ENCODE assay signal across 42 mouse cellular contexts in genomic region chr8:105400016-105400415, GRCm38 (mm10). TPM values are rescaled to one million over a fixed set of nuclear protein-coding genes. Genes with fewer than 3 reads are reported as not detected.
"Had no signal": no experiment of that assay in that cellular context is flagged by ENCODE, and none has a peak within 500 bp of the region (broad histone marks: within the 10 kb centered on the region; RNA-seq: fewer than 3 reads in every experiment).

No protein-coding gene starts in this region.

- DNase-seq: left cerebral cortex, postnatal 4 days; liver, embryonic 13.5 days; liver, postnatal 0 days; lung, adult 18-20 months; lung, adult 2 months; lung, embryonic 14.5 days; lung, postnatal 10 days; lung, postnatal 14 days; lung, postnatal 36 days; lung, postnatal 4 days; midbrain, embryonic 14.5 days had no signal

- H3K4me1 ChIP-seq: limb, embryonic 10.5 days; limb, embryonic 12.5 days; limb, embryonic 13.5 days; limb, embryonic 15.5 days; liver, embryonic 12.5 days; liver, embryonic 13.5 days; liver, embryonic 15.5 days; megakaryocyte, embryonic 14.5 days; midbrain, embryonic 12.5 days; midbrain, embryonic 15.5 days had no signal

- H3K4me3 ChIP-seq: left cerebral cortex, adult 2 months; limb, embryonic 10.5 days; limb, embryonic 12.5 days; limb, embryonic 13.5 days; limb, embryonic 15.5 days; liver, embryonic 12.5 days; liver, embryonic 13.5 days; liver, embryonic 15.5 days; lung, embryonic 15.5 days; megakaryocyte, embryonic 14.5 days; midbrain, embryonic 10.5 days; midbrain, embryonic 12.5 days; midbrain, embryonic 13.5 days; midbrain, embryonic 15.5 days had no signal

- H3K4me2 ChIP-seq: limb, embryonic 12.5 days; limb, embryonic 13.5 days; limb, embryonic 15.5 days; liver, embryonic 11.5 days; liver, embryonic 12.5 days; liver, embryonic 13.5 days; liver, embryonic 15.5 days; lung, embryonic 14.5 days; lung, embryonic 15.5 days; midbrain, embryonic 11.5 days; midbrain, embryonic 12.5 days; midbrain, embryonic 13.5 days; midbrain, embryonic 15.5 days had no signal

- H3K27me3 ChIP-seq: limb, embryonic 12.5 days; limb, embryonic 13.5 days; limb, embryonic 15.5 days; lung, embryonic 15.5 days; midbrain, embryonic 13.5 days; midbrain, embryonic 15.5 days had no signal

- H3K27ac ChIP-seq: left cerebral cortex, adult 2 months; limb, embryonic 10.5 days; limb, embryonic 12.5 days; limb, embryonic 13.5 days; limb, embryonic 15.5 days; liver, embryonic 12.5 days; liver, embryonic 13.5 days; liver, embryonic 14.5 days; liver, embryonic 15.5 days; lung, embryonic 15.5 days; macrophage; midbrain, embryonic 10.5 days; midbrain, embryonic 12.5 days; midbrain, embryonic 13.5 days; midbrain, embryonic 15.5 days had no signal

- H3K9me3 ChIP-seq: limb, embryonic 10.5 days; limb, embryonic 13.5 days; limb, embryonic 15.5 days; liver, embryonic 12.5 days; liver, embryonic 15.5 days; lung, embryonic 15.5 days; midbrain, embryonic 10.5 days; midbrain, embryonic 12.5 days; midbrain, embryonic 15.5 days had no signal

- H3K36me3 ChIP-seq: limb, embryonic 10.5 days; limb, embryonic 12.5 days; limb, embryonic 13.5 days; limb, embryonic 15.5 days; liver, embryonic 12.5 days; liver, embryonic 13.5 days; liver, embryonic 15.5 days; lung, embryonic 15.5 days; midbrain, embryonic 10.5 days; midbrain, embryonic 12.5 days; midbrain, embryonic 13.5 days; midbrain, embryonic 15.5 days had no signal

RNA-seq across cellular contexts. Expression of gene Kctd19, which starts 13.3 kb away (rescaled TPM):
- total RNA-seq: left cerebral cortex, adult 2 months; left cerebral cortex, adult 8-10 months; left cerebral cortex, postnatal 10 days; left cerebral cortex, postnatal 14 days; left cerebral cortex, postnatal 25 days; left cerebral cortex, postnatal 36 days; left cerebral cortex, postnatal 4 days; liver, adult 2 months; megakaryocyte, adult 5-6 weeks; megakaryocyte-erythroid progenitor cell, adult 5-6 weeks; monocyte, adult 5-6 weeks had no signal
- polyA plus RNA-seq: limb, embryonic 10.5 days; limb, embryonic 11.5 days; limb, embryonic 12.5 days; limb, embryonic 13.5 days; limb, embryonic 15.5 days; liver, adult 2 months; liver, embryonic 11.5 days; liver, embryonic 12.5 days; liver, embryonic 13.5 days; liver, embryonic 14.5 days; liver, embryonic 15.5 days; liver, embryonic 16.5 days; liver, postnatal 0 days; lung, embryonic 15.5 days; macrophage; midbrain, embryonic 11.5 days; midbrain, embryonic 12.5 days; midbrain, embryonic 13.5 days; midbrain, embryonic 14.5 days; midbrain, embryonic 15.5 days; midbrain, embryonic 16.5 days; neural tube, embryonic 11.5 days had no signal

RNA-seq across cellular contexts. Expression of gene Lrrc36, which starts 13.4 kb away (rescaled TPM):
- total RNA-seq: liver, adult 2 months; monocyte, adult 5-6 weeks had no signal
- polyA plus RNA-seq: limb, embryonic 10.5 days; limb, embryonic 11.5 days; liver, adult 2 months; macrophage had no signal

RNA-seq across cellular contexts. Expression of gene Plekhg4, which starts 26.9 kb away (rescaled TPM):
- total RNA-seq: megakaryocyte progenitor cell, adult 5-6 weeks; megakaryocyte-erythroid progenitor cell, adult 5-6 weeks; monocyte, adult 5-6 weeks had no signal
- polyA plus RNA-seq: liver, embryonic 11.5 days; liver, embryonic 12.5 days; liver, embryonic 15.5 days; liver, embryonic 16.5 days; liver, postnatal 0 days; macrophage had no signal

RNA-seq across cellular contexts. Expression of gene Slc9a5, which starts 51.4 kb away (rescaled TPM):
- total RNA-seq: monocyte, adult 5-6 weeks had no signal
